Mouse (Mus musculus) liver, embryonic 18 days (tissue): Measurements from ENCODE around the gene Vmn1r213. TPM values are rescaled to one million over a fixed set of nuclear protein-coding genes. Genes with fewer than 3 reads are reported as not detected.

Source experiments
- polyA plus RNA-seq: library from polyadenylated mRNA; depleted of rRNA; stranded (reverse); fragments of >200 nt; gene quantifications from 2 replicates; pipeline ENCODE4 v1.2.3, GENCODE M21; 2012; rRNA removed

Vmn1r213 gene
- polyA plus RNA-seq, result not detected in 2 replicates

DNA sequence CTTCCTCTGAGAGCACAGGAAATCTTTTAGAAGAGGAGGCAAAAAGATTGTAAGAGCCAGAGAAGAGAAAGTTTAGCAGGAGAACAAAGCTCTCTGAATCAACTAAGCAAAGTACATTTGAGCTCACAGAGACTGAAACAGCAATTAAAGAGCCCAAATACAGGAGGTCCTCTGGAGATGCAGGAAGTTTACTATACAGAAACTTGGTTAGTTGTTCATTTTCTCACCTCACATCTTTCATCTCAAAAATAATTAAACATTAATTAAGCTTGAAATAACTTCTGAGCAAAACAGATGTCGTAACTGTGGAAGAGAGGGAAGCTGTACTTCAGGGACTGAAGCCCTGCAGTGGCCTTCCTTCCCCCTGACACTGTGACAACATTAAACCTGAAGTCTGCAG lies at the start of gene Vmn1r213:
Vmn1r213 (plus strand) TSS at position 301 of the 400 bp plus-strand sequence.

DNA sequence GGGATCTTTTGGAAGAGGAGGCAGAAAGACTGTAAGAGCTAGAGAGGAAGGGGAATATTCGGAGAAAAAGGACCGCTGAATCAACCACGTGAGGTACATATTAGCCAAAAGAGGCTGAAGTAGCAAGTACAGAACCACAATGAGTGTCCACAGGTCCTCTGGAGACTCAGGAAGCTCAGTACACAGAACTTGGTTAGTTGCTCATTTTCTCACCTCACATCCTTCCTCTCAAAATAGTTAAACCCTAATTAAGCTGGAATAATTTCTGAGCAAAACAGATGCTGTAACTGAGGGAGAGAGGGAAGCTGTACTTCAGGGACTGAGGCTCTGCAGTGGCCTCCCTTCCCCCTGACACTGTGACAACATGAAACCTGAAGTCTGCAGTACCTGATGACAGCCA lies 22.7 kb downstream of the Vmn1r213 start, which contains the start of gene Vmn1r214:
Vmn1r214 (plus strand) TSS at position 301 of the 400 bp plus-strand sequence.

Other genes starting within 250 kb of the Vmn1r213 start
- gene Vmn1r208, start 230.3 kb upstream of the Vmn1r213 start, polyA plus RNA-seq, result not detected in 2 replicates
- gene Vmn1r209, start 198.0 kb upstream of the Vmn1r213 start, polyA plus RNA-seq, result not detected in 2 replicates
- gene Vmn1r210, start 176.3 kb upstream of the Vmn1r213 start, polyA plus RNA-seq, result not detected in 2 replicates
- gene Vmn1r211, start 150.1 kb upstream of the Vmn1r213 start, polyA plus RNA-seq, result not detected in 2 replicates
- not detected in 2 replicates for gene Vmn1r212, start 123.5 kb upstream of the Vmn1r213 start, polyA plus RNA-seq
- not detected in 2 replicates for gene Vmn1r214, start 22.8 kb downstream of the Vmn1r213 start, polyA plus RNA-seq
- gene Vmn1r215, start 60.4 kb downstream of the Vmn1r213 start, polyA plus RNA-seq, result not detected in 2 replicates
- gene Vmn1r217, start 110.6 kb downstream of the Vmn1r213 start, polyA plus RNA-seq, result not detected in 2 replicates
- not detected in 2 replicates for gene Vmn1r218, start 125.5 kb downstream of the Vmn1r213 start, polyA plus RNA-seq
- gene Vmn1r219, start 151.7 kb downstream of the Vmn1r213 start, polyA plus RNA-seq, result not detected in 2 replicates
- gene Vmn1r220, start 180.3 kb downstream of the Vmn1r213 start, polyA plus RNA-seq, result not detected in 2 replicates
- not detected in 2 replicates for gene Vmn1r221, start 206.5 kb downstream of the Vmn1r213 start, polyA plus RNA-seq
- not detected in 2 replicates for gene Vmn1r222, start 228.3 kb downstream of the Vmn1r213 start, polyA plus RNA-seq
- gene Vmn1r223, start 239.5 kb downstream of the Vmn1r213 start, polyA plus RNA-seq, result not detected in 2 replicates